Mouse (Mus musculus): ENCODE results near the gene Fgd5. TPM values are rescaled to one million over a fixed set of nuclear protein-coding genes. Genes with fewer than 3 reads are reported as not detected.

The Fgd5 gene
- polyA plus RNA-seq, 1 experiment, result 5.6 TPM

DNA sequence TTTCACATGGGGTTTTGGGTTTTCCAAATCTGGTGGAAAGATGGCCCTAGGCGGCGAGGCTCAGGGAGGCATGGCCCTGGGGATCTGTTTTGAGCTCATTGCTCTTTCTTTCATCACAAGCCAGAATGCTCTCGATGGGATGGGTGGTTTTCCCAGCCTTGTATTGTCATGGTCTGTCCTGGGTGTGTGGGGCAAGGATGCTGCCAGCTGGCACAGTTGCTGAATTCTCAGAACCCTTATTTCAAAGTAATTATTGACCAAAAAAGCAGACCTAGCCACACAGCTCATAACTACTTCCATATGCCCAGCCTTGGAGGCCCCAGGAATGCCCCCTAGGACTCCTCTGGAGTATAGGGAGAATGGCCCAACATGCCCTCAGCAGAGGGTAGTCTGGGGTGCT, 34.9 kb downstream of the Fgd5 start:
- TF ChIP-seq POLR2A (IDR thresholded peaks at IDR 0.05; ENCODE audit: control insufficient read depth, extremely low read depth, insufficient read depth, low read length, poor library complexity) (no peak), CTCF (IDR thresholded peaks at IDR 0.05; ENCODE audit: borderline replicate concordance, control insufficient read depth, extremely low read depth, insufficient read depth, low read length, poor library complexity) (no peak)
- WGBS, result 94% methylated on average over 3 of the region's 3 CpGs
- Histone ChIP-seq H3K27ac (ENCODE audit: control insufficient read depth, insufficient read depth, low read length) (no peak overlapping the region), H3K27me3 (ENCODE audit: control insufficient read depth, insufficient read depth, low read length) (no peaks in the 10 kb centered on the region), H3K4me3 (ENCODE audit: control insufficient read depth, insufficient read depth, low read length) (no peak overlapping the region), H3K36me3 (ENCODE audit: control insufficient read depth, insufficient read depth, low read length) (no peaks in the 10 kb centered on the region), H3K4me1 (replicated peaks; ENCODE audit: control insufficient read depth, insufficient read depth, low read length) (no peaks in the 10 kb centered on the region)
- no peak for DNase-seq

DNA sequence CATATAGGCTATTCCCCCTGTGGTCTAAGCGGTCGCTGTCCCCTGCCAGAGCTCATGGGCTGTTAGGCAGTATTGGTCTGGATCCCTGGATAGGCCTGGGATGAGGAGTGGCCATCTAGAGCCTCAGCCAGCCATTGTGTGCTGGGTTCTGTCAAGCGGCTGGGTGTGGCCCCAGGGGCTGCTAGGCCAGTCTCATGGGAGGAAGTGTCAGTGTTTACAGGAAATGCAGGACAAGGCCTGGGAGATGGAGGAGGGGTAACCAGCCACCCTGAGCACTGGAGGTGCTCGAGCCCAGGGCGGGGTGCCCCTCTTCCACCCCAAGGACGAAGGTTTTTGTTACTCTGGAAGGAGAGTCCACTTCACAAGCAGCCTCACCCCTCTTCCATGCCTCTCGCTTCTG, 36.3 kb downstream of the Fgd5 start:
- no peak for DNase-seq
- H3K27me3 ChIP-seq (ENCODE audit: control insufficient read depth, insufficient read depth, low read length), result no peaks in the 10 kb centered on the region
- no peak for TF ChIP-seq POLR2A (IDR thresholded peaks at IDR 0.05; ENCODE audit: control insufficient read depth, extremely low read depth, insufficient read depth, low read length, poor library complexity)
- no peak for TF ChIP-seq CTCF (IDR thresholded peaks at IDR 0.05; ENCODE audit: borderline replicate concordance, control insufficient read depth, extremely low read depth, insufficient read depth, low read length, poor library complexity)
- no peak overlapping the region for H3K27ac ChIP-seq (ENCODE audit: control insufficient read depth, insufficient read depth, low read length)
- no peaks in the 10 kb centered on the region for H3K4me1 ChIP-seq (replicated peaks; ENCODE audit: control insufficient read depth, insufficient read depth, low read length)
- no peak overlapping the region for H3K4me3 ChIP-seq (ENCODE audit: control insufficient read depth, insufficient read depth, low read length)
- WGBS, result 87% methylated on average over 7 of the region's 7 CpGs
- no peaks in the 10 kb centered on the region for H3K36me3 ChIP-seq (ENCODE audit: control insufficient read depth, insufficient read depth, low read length)

DNA sequence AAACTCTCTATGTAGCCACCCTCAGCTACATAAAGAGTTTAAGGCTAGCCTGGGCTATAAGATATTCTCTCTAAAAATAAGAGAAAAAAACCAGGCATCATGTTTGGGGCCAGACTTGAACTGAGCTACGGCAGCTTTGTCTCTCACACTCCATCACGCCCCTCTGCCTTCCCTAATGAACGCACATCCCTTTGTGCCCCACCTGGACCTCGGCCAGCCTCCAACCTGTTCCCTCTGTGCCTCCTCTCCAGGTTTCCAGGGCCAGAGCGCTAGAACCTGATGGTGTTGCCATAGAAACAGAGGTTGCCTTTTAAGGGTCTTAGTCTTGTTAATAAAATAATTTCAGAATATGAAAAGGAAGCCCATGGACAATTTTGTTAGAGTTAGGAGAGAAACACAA, 37.2 kb downstream of the Fgd5 start:
- H3K27me3 ChIP-seq (ENCODE audit: control insufficient read depth, insufficient read depth, low read length), result no peaks in the 10 kb centered on the region
- DNase-seq, result no peak
- H3K36me3 ChIP-seq (ENCODE audit: control insufficient read depth, insufficient read depth, low read length), result no peaks in the 10 kb centered on the region
- H3K4me1 ChIP-seq (replicated peaks; ENCODE audit: control insufficient read depth, insufficient read depth, low read length), result no peaks in the 10 kb centered on the region
- TF ChIP-seq CTCF (IDR thresholded peaks at IDR 0.05; ENCODE audit: borderline replicate concordance, control insufficient read depth, extremely low read depth, insufficient read depth, low read length, poor library complexity), result no peak
- no peak for TF ChIP-seq POLR2A (IDR thresholded peaks at IDR 0.05; ENCODE audit: control insufficient read depth, extremely low read depth, insufficient read depth, low read length, poor library complexity)
- WGBS, result 96% methylated on average over 5 of the region's 5 CpGs
- H3K27ac ChIP-seq (ENCODE audit: control insufficient read depth, insufficient read depth, low read length), result no peak overlapping the region
- no peak overlapping the region for H3K4me3 ChIP-seq (ENCODE audit: control insufficient read depth, insufficient read depth, low read length)

- TF ChIP-seq CTCF (IDR thresholded peaks at IDR 0.05; ENCODE audit: borderline replicate concordance, control insufficient read depth, extremely low read depth, insufficient read depth, low read length, poor library complexity) (no peak), POLR2A (IDR thresholded peaks at IDR 0.05; ENCODE audit: control insufficient read depth, extremely low read depth, insufficient read depth, low read length, poor library complexity) (no peak)
- Histone ChIP-seq H3K27ac (ENCODE audit: control insufficient read depth, insufficient read depth, low read length) (no peak overlapping the region), H3K27me3 (ENCODE audit: control insufficient read depth, insufficient read depth, low read length) (no peaks in the 10 kb centered on the region), H3K36me3 (ENCODE audit: control insufficient read depth, insufficient read depth, low read length) (no peaks in the 10 kb centered on the region), H3K4me1 (replicated peaks; ENCODE audit: control insufficient read depth, insufficient read depth, low read length) (no peaks in the 10 kb centered on the region), H3K4me3 (ENCODE audit: control insufficient read depth, insufficient read depth, low read length) (no peak overlapping the region)
- no peak for DNase-seq
- WGBS, result 91% methylated on average over 6 of the region's 6 CpGs
These were observed 38.1 kb downstream of the Fgd5 start for GRCm38 (mm10) chr6:92016738-92017137.

DNA sequence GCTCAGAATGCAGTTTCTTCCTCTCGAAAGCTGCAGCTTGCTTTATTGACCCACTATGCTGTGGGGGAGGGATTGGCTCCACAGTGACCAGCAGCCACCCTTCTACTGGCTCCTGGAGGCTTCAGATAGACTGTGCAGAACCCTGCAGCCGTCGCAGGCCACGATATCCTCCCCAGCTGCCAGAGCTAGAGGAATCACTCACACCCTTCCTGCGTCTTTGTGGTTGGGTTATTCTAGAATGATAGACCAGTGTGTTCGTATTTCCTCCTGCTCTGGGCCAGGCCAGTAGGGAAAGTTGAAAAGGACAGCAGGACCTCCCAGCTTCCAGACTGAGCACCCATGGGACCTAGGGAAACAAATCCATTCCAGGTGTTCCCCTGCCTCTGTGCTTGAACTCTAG, 39.7 kb downstream of the Fgd5 start:
- Histone ChIP-seq H3K36me3 (ENCODE audit: control insufficient read depth, insufficient read depth, low read length) (no peaks in the 10 kb centered on the region), H3K27me3 (ENCODE audit: control insufficient read depth, insufficient read depth, low read length) (no peaks in the 10 kb centered on the region), H3K27ac (ENCODE audit: control insufficient read depth, insufficient read depth, low read length) (no peak overlapping the region), H3K4me3 (ENCODE audit: control insufficient read depth, insufficient read depth, low read length) (no peak overlapping the region), H3K4me1 (replicated peaks; ENCODE audit: control insufficient read depth, insufficient read depth, low read length) (no peaks in the 10 kb centered on the region)
- 26% methylated on average over 6 of the region's 6 CpGs for WGBS
- TF ChIP-seq CTCF (IDR thresholded peaks at IDR 0.05; ENCODE audit: borderline replicate concordance, control insufficient read depth, extremely low read depth, insufficient read depth, low read length, poor library complexity) (no peak), POLR2A (IDR thresholded peaks at IDR 0.05; ENCODE audit: control insufficient read depth, extremely low read depth, insufficient read depth, low read length, poor library complexity) (no peak)
- DNase-seq, result no peak

GRCm38 (mm10) chr6:92021061-92021460, 42.4 kb downstream of the Fgd5 start:
- no peaks in the 10 kb centered on the region for H3K36me3 ChIP-seq (ENCODE audit: control insufficient read depth, insufficient read depth, low read length)
- DNase-seq, result no peak
- WGBS, result 96% methylated on average over 9 of the region's 9 CpGs
- no peak overlapping the region for H3K27ac ChIP-seq (ENCODE audit: control insufficient read depth, insufficient read depth, low read length)
- H3K27me3 ChIP-seq (ENCODE audit: control insufficient read depth, insufficient read depth, low read length), result no peaks in the 10 kb centered on the region
- no peak for TF ChIP-seq CTCF (IDR thresholded peaks at IDR 0.05; ENCODE audit: borderline replicate concordance, control insufficient read depth, extremely low read depth, insufficient read depth, low read length, poor library complexity)
- no peak for TF ChIP-seq POLR2A (IDR thresholded peaks at IDR 0.05; ENCODE audit: control insufficient read depth, extremely low read depth, insufficient read depth, low read length, poor library complexity)
- H3K4me1 ChIP-seq (replicated peaks; ENCODE audit: control insufficient read depth, insufficient read depth, low read length), result no peaks in the 10 kb centered on the region
- no peak overlapping the region for H3K4me3 ChIP-seq (ENCODE audit: control insufficient read depth, insufficient read depth, low read length)

DNA sequence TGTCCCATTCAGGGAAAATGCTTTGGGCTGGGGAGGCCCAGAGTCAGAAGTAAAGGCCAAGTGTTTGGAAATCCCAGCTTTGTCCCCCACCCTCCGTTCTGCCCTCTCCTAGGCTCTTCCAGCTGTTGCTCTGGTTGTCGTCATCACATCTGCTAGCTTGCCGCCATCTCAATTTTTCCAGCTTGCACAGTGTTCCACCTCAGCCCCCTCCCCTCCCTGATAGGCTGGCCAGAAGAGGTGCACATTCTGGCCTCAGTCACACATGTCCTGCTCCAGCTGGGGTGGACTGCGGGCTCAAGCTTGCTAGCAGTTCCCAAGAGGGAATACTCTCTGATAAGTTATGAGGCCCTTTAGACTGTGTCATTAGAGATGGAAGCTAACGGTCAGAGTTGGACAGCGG, 42.8 kb downstream of the Fgd5 start:
- no peaks in the 10 kb centered on the region for H3K27me3 ChIP-seq (ENCODE audit: control insufficient read depth, insufficient read depth, low read length)
- H3K27ac ChIP-seq (ENCODE audit: control insufficient read depth, insufficient read depth, low read length), result no peak overlapping the region
- no peak overlapping the region for H3K4me3 ChIP-seq (ENCODE audit: control insufficient read depth, insufficient read depth, low read length)
- TF ChIP-seq CTCF (IDR thresholded peaks at IDR 0.05; ENCODE audit: borderline replicate concordance, control insufficient read depth, extremely low read depth, insufficient read depth, low read length, poor library complexity) (no peak), POLR2A (IDR thresholded peaks at IDR 0.05; ENCODE audit: control insufficient read depth, extremely low read depth, insufficient read depth, low read length, poor library complexity) (no peak)
- WGBS, result 99% methylated on average over 6 of the region's 6 CpGs
- no peaks in the 10 kb centered on the region for H3K4me1 ChIP-seq (replicated peaks; ENCODE audit: control insufficient read depth, insufficient read depth, low read length)
- no peaks in the 10 kb centered on the region for H3K36me3 ChIP-seq (ENCODE audit: control insufficient read depth, insufficient read depth, low read length)
- DNase-seq, result no peak

Data from thymus, adult 2 months (tissue).